Mouse (Mus musculus) forebrain, embryonic 12.5 days (tissue): ENCODE measurements around the gene Rap1gds1. TPM values are rescaled to one million over a fixed set of nuclear protein-coding genes. Genes with fewer than 3 reads are reported as not detected.

Experiments
- ATAC-seq: fragments of 200-750 bp; cut with Nextera tagmentation; 2 replicates; pipeline ENCODE4 v1.8.0; 2017; ENCODE audit warnings: moderate TSS enrichment; ENCODE audit not compliant: low FRiP score
- H3K27ac ChIP-seq: fragments of 300-500 bp; sonication (generic); 2 replicates; pipeline ENCODE4 v1.5.1; 2016; ENCODE audit warnings: mild to moderate bottlenecking
- H3K27me3 ChIP-seq: fragments of 300-500 bp; sonication (generic); 2 replicates; pipeline ENCODE4 v1.6.1; 2016; ENCODE audit warnings: mild to moderate bottlenecking
- H3K36me3 ChIP-seq: fragments of 300-500 bp; sonication (generic); replicated peaks from 2 replicates; pipeline ENCODE4 v1.6.1; 2016; ENCODE audit warnings: mild to moderate bottlenecking
- H3K4me1 ChIP-seq: fragments of 300-500 bp; sonication (generic); 2 replicates; pipeline ENCODE4 v1.6.1; 2016
- H3K4me2 ChIP-seq: fragments of 300-500 bp; sonication (generic); 2 replicates; pipeline ENCODE4 v1.6.1; 2016; ENCODE audit warnings: mild to moderate bottlenecking, moderate library complexity
- H3K4me3 ChIP-seq: fragments of 300-500 bp; sonication (generic); replicated peaks from 2 replicates; pipeline ENCODE4 v1.5.1; 2016; ENCODE audit warnings: mild to moderate bottlenecking
- H3K9ac ChIP-seq: fragments of 300-500 bp; sonication (generic); 2 replicates; pipeline ENCODE4 v1.6.1; 2016; ENCODE audit warnings: mild to moderate bottlenecking
- H3K9me3 ChIP-seq: fragments of 300-500 bp; sonication (generic); 2 replicates; pipeline ENCODE4 v1.6.1; 2016
- WGBS: fragments of 180-500 bp; shearing (Covaris S2); methylation state at CpG from one replicate; pipeline ENCODE4 v1.1.7; 2016; 5-methylcytosine and 5-hydroxymethylcytosine counted together
- polyA plus RNA-seq: library from polyadenylated mRNA; unstranded; fragments of >200 nt; fragmentation: Nextera tagmentation; extraction: Ambion mirVana; gene quantifications from 2 replicates; pipeline ENCODE4 v1.2.1, GENCODE M21; 2016

Gene Rap1gds1
- 57.7 and 59.1 TPM in 2 replicates for polyA plus RNA-seq

DNA sequence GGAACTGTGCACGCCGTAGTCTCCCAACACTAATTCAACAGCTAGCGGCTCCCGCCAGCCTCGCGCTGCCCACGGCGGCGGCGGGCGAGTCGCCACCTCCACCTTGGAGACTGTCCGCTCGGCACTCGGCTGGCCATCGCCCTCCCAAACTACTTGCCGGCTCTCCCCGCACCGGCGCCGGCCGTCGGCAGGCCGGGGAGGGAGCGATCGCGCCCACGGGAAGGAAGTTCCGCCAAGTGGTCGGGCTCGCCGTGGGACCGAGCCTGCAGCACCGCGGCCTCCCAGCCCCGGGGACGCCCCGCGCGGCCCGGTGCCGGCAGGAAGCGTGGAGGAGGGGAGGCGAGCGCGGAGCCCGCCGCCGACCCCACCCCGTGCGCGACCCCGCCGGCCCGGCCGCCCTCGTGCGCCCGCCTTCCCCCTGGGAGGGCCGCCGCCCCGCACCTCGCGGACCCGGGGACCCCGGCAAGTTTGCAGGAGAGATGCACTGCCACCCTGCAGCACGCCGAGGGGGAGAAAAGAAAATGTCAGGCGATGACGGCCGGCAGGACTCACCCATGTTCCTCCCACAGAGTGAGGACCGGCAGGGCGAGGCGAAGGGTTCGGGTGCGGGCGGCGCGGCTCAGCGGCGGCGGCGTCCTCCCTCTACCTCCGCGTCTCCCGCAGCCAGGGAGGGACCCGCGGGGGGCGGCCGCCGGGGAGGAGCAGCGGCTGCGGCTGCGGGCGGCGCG, at the start of gene Rap1gds1:
Gene Rap1gds1 (minus strand): TSS at position 718 of the 728 bp plus-strand sequence.
- H3K4me3 ChIP-seq: peak within 1 kb of the TSS; percentile 88
- H3K36me3 ChIP-seq: no peaks in the 10 kb centered on the region
- peak; percentile 68 for ATAC-seq
- H3K9ac ChIP-seq: peak within 1 kb of the TSS; percentile 87
- H3K4me1 ChIP-seq: peaks cover 8% of the 10 kb centered on the region; the same call in 1 of the 2 replicates
- H3K4me2 ChIP-seq: peak within 1 kb of the TSS; percentile 83
- no peaks in the 10 kb centered on the region for H3K27me3 ChIP-seq
- peak within 1 kb of the TSS; percentile 98 for H3K27ac ChIP-seq
- no peaks in the 10 kb centered on the region for H3K9me3 ChIP-seq
- WGBS: under 1% methylated on average over 66 of the region's 97 CpGs

DNA sequence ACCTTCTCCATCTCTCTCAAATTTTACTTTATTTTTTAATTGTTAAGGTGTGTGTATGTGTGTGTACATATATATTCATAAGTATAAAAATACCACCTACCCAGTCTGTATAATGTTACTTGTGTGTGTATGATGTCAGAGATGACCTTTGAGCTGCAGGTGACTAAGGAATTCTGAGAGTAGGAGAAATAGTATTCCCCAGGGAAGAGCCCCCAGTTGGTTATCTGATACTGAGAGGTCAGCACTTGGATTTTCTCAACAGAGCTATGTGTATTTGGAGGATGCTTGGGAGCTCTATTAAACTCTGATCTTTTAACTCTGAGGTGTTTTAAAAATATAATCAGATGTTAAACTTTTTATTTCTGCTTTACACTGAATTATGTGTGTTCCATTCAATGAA, 43.4 kb upstream of the Rap1gds1 start:
- Histone ChIP-seq H3K4me1 (no peaks in the 10 kb centered on the region), H3K27ac (no peak overlapping the region), H3K36me3 (no peaks in the 10 kb centered on the region), H3K9ac (no peak overlapping the region), H3K9me3 (no peaks in the 10 kb centered on the region), H3K4me2 (no peak overlapping the region), H3K4me3 (no peak overlapping the region), H3K27me3 (no peaks in the 10 kb centered on the region)
- no peak for ATAC-seq

DNA sequence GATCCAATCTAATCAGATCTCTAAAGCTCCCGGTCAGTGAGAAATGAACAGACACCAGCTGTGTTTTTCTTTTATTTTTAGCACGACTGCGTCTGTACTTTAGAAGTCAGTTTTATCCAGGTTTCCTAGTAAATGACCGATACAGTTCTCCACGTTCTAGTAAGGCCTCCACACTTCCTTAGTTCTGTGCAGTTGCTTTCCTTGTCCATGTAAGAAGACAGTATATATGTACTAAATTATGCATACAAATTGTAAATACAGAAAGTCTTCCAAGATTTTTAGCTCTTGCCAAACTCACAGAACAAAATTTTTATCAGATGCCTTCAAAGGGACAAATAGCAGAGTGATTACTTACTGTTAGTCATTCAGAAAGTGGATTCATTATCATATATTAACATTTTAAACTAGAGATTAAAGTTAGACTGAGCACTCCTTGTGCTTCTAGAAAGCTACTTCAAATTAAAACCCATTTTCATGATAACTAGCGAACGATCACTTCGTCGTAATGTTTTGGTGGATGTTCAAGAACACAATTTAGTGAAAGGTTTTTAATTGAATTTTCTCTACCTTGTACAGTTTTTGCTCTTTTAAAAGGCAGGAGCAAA, 41.8 kb upstream of the Rap1gds1 start:
- no peak overlapping the region for H3K27ac ChIP-seq
- no peaks in the 10 kb centered on the region for H3K9me3 ChIP-seq
- H3K4me1 ChIP-seq: no peaks in the 10 kb centered on the region
- H3K36me3 ChIP-seq: no peaks in the 10 kb centered on the region
- ATAC-seq: no peak
- no peaks in the 10 kb centered on the region for H3K27me3 ChIP-seq
- no peak overlapping the region for H3K4me2 ChIP-seq
- no peak overlapping the region for H3K4me3 ChIP-seq
- H3K9ac ChIP-seq: no peak overlapping the region
- 64% methylated on average over 9 of the region's 9 CpGs for WGBS

DNA sequence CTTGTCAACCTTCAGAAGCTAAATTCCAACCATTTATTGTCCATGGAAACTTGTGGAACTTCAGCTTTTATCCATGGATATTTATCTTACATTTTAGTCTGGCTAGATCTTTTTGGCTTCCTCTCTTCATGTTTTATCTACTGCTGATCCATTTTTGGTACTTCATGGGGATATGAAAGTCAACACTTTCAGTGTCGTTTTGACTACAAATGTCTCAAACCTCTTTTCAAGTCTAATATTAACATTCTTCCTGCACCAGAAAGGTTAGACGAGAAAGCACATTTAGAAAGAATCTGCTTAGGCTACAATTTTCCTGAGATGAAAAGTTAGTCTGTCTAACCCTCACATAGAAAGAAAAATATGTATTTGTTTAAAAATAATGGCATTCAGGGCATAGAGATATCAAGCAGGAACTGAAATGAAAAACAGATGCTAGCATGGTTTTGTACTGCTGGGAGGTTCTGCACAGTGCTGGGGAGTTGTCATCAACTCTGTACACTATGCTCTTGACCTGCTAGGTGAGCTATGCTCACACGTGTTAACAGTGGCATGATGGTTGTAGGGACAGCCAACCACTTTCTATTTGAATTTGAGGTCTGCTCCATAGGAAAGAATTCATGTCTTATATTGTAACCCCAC, 37.5 kb upstream of the Rap1gds1 start:
- H3K27me3 ChIP-seq: no peaks in the 10 kb centered on the region
- no peak overlapping the region for H3K9ac ChIP-seq
- H3K4me2 ChIP-seq: no peak overlapping the region
- WGBS: 83% methylated on average over 3 of the region's 3 CpGs
- H3K36me3 ChIP-seq: no peaks in the 10 kb centered on the region
- no peak for ATAC-seq
- no peaks in the 10 kb centered on the region for H3K4me1 ChIP-seq
- no peak overlapping the region for H3K27ac ChIP-seq
- H3K4me3 ChIP-seq: no peak overlapping the region
- no peaks in the 10 kb centered on the region for H3K9me3 ChIP-seq

DNA sequence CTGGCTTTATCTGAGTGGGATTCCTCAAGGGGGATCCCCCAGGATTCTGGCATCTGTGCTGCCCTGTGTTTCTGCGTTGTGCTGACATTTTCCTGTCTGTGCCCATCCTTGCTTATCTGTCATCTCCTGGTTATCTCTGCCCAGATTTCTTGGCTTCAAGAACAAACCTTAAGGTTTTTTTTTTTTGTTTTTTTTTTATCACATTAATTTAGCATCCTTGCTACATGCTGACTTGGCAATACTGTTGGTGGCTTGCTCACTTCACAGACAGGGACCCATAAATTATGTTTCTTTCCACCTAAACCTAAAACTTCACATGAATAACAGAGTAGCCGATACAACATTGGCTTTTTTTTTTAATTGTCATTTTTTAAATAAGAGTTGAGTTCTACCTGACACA, 36.9 kb upstream of the Rap1gds1 start:
- H3K4me2 ChIP-seq: no peak overlapping the region
- no peaks in the 10 kb centered on the region for H3K9me3 ChIP-seq
- no peak overlapping the region for H3K9ac ChIP-seq
- no peak overlapping the region for H3K27ac ChIP-seq
- H3K36me3 ChIP-seq: no peaks in the 10 kb centered on the region
- no peak overlapping the region for H3K4me3 ChIP-seq
- 91% methylated on average over 2 of the region's 2 CpGs for WGBS
- no peaks in the 10 kb centered on the region for H3K4me1 ChIP-seq
- no peak for ATAC-seq
- no peaks in the 10 kb centered on the region for H3K27me3 ChIP-seq

DNA sequence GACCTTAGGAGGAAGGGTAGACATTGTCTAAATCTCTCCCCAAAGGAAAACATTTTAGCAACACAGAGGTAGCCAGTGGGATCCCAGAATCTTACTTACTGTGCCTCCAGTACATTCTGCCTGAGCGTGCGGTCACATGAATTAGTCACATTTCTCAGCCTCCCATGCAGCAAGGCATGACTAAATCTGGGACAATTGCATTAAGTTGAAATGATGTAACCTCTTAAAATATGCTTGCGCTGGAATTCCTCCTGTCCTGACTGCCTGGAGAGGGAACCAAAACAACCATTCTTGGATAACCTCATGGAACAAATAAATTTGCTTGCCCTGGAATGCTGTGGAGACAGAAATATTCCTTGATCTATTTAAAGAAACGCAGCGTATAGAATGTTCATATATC, 33.2 kb upstream of the Rap1gds1 start:
- H3K4me2 ChIP-seq: no peak overlapping the region
- H3K4me1 ChIP-seq: no peaks in the 10 kb centered on the region
- H3K27ac ChIP-seq: no peak overlapping the region
- H3K36me3 ChIP-seq: no peaks in the 10 kb centered on the region
- no peaks in the 10 kb centered on the region for H3K27me3 ChIP-seq
- no peaks in the 10 kb centered on the region for H3K9me3 ChIP-seq
- H3K9ac ChIP-seq: no peak overlapping the region
- 91% methylated on average over 5 of the region's 5 CpGs for WGBS
- H3K4me3 ChIP-seq: no peak overlapping the region
- ATAC-seq: no peak

DNA sequence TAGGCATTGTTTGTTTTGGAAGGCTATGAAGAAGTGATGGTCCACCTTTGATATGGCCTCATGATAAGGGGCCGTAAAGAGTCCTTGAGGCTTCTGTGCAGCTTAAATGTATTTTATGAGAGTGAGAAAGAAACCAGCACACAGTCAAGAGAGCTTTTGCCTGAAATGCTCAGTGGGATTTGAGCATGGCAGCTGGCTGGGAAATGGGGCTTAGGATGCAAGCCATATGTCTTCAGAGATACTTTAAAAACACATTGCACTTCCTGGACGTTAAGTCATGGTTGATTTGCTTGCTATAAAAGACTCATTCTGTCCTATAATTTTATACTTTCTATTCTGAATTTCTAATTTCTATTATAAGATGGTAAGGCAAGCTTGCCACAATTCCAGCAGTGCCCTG, 28.9 kb upstream of the Rap1gds1 start:
- no peak overlapping the region for H3K4me3 ChIP-seq
- H3K27me3 ChIP-seq: no peaks in the 10 kb centered on the region
- 95% methylated on average over 2 of the region's 2 CpGs for WGBS
- no peak overlapping the region for H3K4me2 ChIP-seq
- H3K4me1 ChIP-seq: no peaks in the 10 kb centered on the region
- no peak overlapping the region for H3K9ac ChIP-seq
- H3K9me3 ChIP-seq: no peaks in the 10 kb centered on the region
- H3K27ac ChIP-seq: no peak overlapping the region
- no peaks in the 10 kb centered on the region for H3K36me3 ChIP-seq
- ATAC-seq: no peak

DNA sequence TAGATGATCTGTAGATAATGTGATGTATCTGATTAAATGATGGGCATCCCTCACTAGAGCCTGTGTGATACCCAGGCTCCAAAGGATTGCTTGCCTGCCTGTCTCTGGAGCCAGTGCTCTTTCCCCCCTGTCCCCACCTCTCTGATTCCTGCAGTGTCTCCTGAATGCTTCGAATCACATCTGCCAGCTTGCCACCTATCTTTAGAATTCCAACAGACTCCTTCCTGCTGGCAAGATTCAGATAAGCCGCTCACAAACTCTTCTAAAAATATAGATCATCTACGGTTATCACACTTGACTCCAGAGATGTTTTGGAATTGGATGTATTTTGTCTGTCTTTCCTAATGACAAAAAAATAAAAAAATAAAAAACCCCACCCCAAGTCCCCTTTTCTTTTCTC, 28.3 kb upstream of the Rap1gds1 start:
- Histone ChIP-seq H3K4me2 (no peak overlapping the region), H3K9me3 (no peaks in the 10 kb centered on the region), H3K9ac (no peak overlapping the region), H3K27me3 (no peaks in the 10 kb centered on the region), H3K27ac (no peak overlapping the region), H3K4me3 (no peak overlapping the region), H3K36me3 (no peaks in the 10 kb centered on the region), H3K4me1 (no peaks in the 10 kb centered on the region)
- 79% methylated on average over 3 of the region's 3 CpGs for WGBS
- ATAC-seq: no peak

DNA sequence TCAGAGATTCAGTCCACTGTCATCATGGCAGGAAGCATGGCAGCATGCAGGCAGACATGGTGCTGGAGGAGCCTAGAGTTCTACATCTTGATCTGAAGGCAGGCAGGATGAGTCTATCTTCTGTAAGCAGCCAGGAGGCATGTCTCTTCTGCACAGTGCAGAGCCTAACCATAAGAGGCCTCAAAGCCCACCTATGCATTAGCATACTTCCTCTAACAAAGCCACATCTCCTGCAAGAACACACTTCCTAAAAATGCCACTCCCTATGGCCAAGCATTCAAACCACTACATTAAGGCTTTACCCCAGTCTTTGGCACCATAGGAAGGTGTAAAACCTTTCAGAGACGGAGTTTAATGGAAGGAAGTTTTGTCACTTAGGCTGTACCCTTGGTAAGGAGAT, 26.9 kb upstream of the Rap1gds1 start:
- H3K27me3 ChIP-seq: no peaks in the 10 kb centered on the region
- no peak overlapping the region for H3K4me2 ChIP-seq
- ATAC-seq: no peak
- H3K36me3 ChIP-seq: no peaks in the 10 kb centered on the region
- WGBS: 60% methylated on average over 1 of the region's 1 CpGs
- H3K4me3 ChIP-seq: no peak overlapping the region
- H3K9me3 ChIP-seq: no peaks in the 10 kb centered on the region
- no peaks in the 10 kb centered on the region for H3K4me1 ChIP-seq
- no peak overlapping the region for H3K9ac ChIP-seq
- no peak overlapping the region for H3K27ac ChIP-seq

DNA sequence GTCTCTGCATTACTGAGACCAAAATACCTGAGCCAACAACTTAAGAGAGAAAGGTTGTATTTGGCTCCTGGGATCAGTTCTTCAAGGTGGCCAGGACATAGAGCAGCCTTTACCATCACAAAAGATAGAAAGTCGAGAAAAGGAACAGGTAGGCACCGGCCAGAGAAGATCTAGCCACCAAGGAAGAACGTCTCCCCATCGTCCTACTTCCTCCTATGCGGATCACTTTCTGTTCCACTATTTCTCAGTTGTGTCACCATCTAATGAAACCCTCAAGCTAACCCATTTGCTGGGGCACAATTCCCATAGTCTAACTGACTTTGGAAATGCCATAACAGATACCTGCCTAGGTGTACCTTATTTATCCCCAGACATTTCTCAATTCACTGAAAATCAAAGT, 24.3 kb upstream of the Rap1gds1 start:
- Histone ChIP-seq H3K27ac (no peak overlapping the region), H3K36me3 (no peaks in the 10 kb centered on the region), H3K9me3 (no peaks in the 10 kb centered on the region), H3K27me3 (no peaks in the 10 kb centered on the region), H3K4me1 (no peaks in the 10 kb centered on the region), H3K9ac (no peak overlapping the region), H3K4me2 (no peak overlapping the region), H3K4me3 (no peak overlapping the region)
- 89% methylated on average over 5 of the region's 5 CpGs for WGBS
- no peak for ATAC-seq

DNA sequence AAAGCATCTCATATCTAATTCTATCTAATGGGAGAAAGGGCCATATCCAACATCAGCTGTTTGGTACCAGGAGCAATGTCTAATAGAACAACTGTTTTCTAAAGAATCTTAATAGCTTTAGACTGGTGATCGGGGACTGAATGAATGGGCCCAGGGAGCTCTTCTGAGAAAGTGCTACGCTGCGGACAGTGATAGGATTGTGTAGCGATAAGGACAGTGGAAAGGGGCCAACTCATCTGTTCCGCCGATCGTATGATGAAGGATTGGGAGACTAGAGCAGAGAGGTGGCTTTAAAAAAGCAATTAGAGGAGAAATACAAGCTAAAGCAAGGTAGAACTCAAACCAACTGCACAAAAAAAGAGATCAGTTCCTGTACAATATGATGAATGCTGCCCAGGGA, 20.9 kb upstream of the Rap1gds1 start:
- ATAC-seq: no peak
- Histone ChIP-seq H3K4me1 (no peaks in the 10 kb centered on the region), H3K4me2 (no peak overlapping the region), H3K27me3 (no peaks in the 10 kb centered on the region), H3K4me3 (no peak overlapping the region), H3K27ac (no peak overlapping the region), H3K9me3 (no peaks in the 10 kb centered on the region), H3K9ac (no peak overlapping the region), H3K36me3 (no peaks in the 10 kb centered on the region)
- 76% methylated on average over 7 of the region's 7 CpGs for WGBS

DNA sequence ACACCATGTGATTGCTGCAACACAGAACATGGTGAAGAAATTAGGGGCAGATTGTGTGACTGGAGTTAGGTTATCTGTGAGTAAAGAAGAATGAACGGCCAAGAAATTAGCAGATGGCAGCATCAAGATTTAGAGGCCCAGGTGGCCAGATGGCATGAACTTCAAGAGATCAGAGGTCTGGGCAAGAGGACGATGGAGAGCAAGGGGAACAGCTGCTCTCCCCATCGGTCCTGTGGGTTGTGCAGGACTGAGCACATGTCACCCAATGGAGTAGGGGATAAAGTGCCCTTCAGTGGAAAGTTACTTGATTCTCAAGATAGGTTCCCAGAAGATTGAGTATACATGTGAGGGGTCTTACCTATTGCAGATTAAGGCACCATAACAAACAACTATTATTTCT, 13.5 kb upstream of the Rap1gds1 start:
- Histone ChIP-seq H3K4me3 (no peak overlapping the region), H3K9ac (no peak overlapping the region), H3K36me3 (no peaks in the 10 kb centered on the region), H3K4me2 (no peak overlapping the region), H3K27me3 (no peaks in the 10 kb centered on the region), H3K9me3 (0 out of 2 replicates have a peak, but pooled peaks cover 7% of the 10 kb centered on the region), H3K4me1 (no peaks in the 10 kb centered on the region), H3K27ac (no peak overlapping the region)
- no peak for ATAC-seq
- 90% methylated on average over 3 of the region's 3 CpGs for WGBS
